Mouse (Mus musculus) heart, postnatal 0 days (tissue): ENCODE results near the gene Gm17332. TPM values are rescaled to one million over a fixed set of nuclear protein-coding genes. Genes with fewer than 3 reads are reported as not detected.
"Not testable (repeated sequence)": the region's sequence is repeated elsewhere in the genome, so short reads cannot be mapped to it uniquely, and the experiment has no call there.

Source experiments
- ATAC-seq: fragments of 200-750 bp; cut with Nextera tagmentation; 2 replicates; pipeline ENCODE4 v1.8.0; 2017; ENCODE audit warnings: low read depth, moderate number of reproducible peaks, moderate library complexity; ENCODE audit not compliant: insufficient read depth
- DNase-seq: peaks from one replicate; pipeline ENCODE4 v3.0.0-alpha.2; 2016; ENCODE audit warnings: low spot score
- H3K27ac ChIP-seq: fragments of 300-500 bp; sonication (generic); 2 replicates; pipeline ENCODE4 v1.5.1; 2014; ENCODE audit warnings: low read depth, mild to moderate bottlenecking
- H3K27me3 ChIP-seq: fragments of 300-500 bp; sonication (generic); 2 replicates; pipeline ENCODE4 v1.6.1; 2014; ENCODE audit warnings: low read length, mixed read lengths; ENCODE audit not compliant: control insufficient read depth, insufficient read depth
- H3K36me3 ChIP-seq: fragments of 300-500 bp; sonication (generic); replicated peaks from 2 replicates; pipeline ENCODE4 v1.6.1; 2014; ENCODE audit warnings: low read length, mixed read lengths; ENCODE audit not compliant: control insufficient read depth, insufficient read depth
- H3K4me1 ChIP-seq: fragments of 300-500 bp; sonication (generic); 2 replicates; pipeline ENCODE4 v1.6.1; 2014; ENCODE audit warnings: antibody characterized with exemption; ENCODE audit not compliant: control insufficient read depth, insufficient read depth
- H3K4me2 ChIP-seq: fragments of 300-500 bp; sonication (generic); 2 replicates; pipeline ENCODE4 v1.6.1; 2014; ENCODE audit warnings: low read depth, mild to moderate bottlenecking, low read length, moderate library complexity
- H3K4me3 ChIP-seq: fragments of 300-500 bp; sonication (generic); 2 replicates; pipeline ENCODE4 v1.5.1; 2014; ENCODE audit warnings: low read depth, low read length
- H3K9ac ChIP-seq: fragments of 300-500 bp; sonication (generic); replicated peaks from 2 replicates; pipeline ENCODE4 v1.6.1; 2014; ENCODE audit warnings: low read depth, low read length, mixed read lengths
- H3K9me3 ChIP-seq: fragments of 300-500 bp; sonication (generic); replicated peaks from 2 replicates; pipeline ENCODE4 v1.6.1; 2016; ENCODE audit warnings: low read length; ENCODE audit not compliant: control insufficient read depth
- CTCF ChIP-seq: IDR thresholded peaks from 2 replicates; pipeline ENCODE4 v1.5.1; 2016; ENCODE audit warnings: antibody characterized with exemption, control low read depth, low read depth
- EP300 ChIP-seq: IDR thresholded peaks from 2 replicates; pipeline ENCODE4 v1.6.1; 2016; ENCODE audit warnings: antibody characterized with exemption, low read depth
- WGBS: fragments of 180-500 bp; shearing (Covaris S2); extraction: QIAGEN DNeasy Blood & Tissue Kit; methylation state at CpG from one replicate; pipeline ENCODE4 v1.1.7; 2014; 5-methylcytosine and 5-hydroxymethylcytosine counted together
- polyA plus RNA-seq: library from polyadenylated mRNA; unstranded; fragments of >200 nt; fragmentation: Nextera tagmentation; extraction: Ambion mirVana; gene quantifications from 2 replicates; pipeline ENCODE4 v1.2.1, GENCODE M21; 2015
- total RNA-seq: library from RNA; depleted of rRNA; stranded (reverse); fragments of >200 nt; gene quantifications from 2 replicates; pipeline ENCODE4 v1.2.3, GENCODE M21; 2014; ENCODE audit warnings: low replicate concordance

Gene Gm17332
- total and polyA plus RNA-seq, 2 experiments from 2014 or later, result not detected

DNA sequence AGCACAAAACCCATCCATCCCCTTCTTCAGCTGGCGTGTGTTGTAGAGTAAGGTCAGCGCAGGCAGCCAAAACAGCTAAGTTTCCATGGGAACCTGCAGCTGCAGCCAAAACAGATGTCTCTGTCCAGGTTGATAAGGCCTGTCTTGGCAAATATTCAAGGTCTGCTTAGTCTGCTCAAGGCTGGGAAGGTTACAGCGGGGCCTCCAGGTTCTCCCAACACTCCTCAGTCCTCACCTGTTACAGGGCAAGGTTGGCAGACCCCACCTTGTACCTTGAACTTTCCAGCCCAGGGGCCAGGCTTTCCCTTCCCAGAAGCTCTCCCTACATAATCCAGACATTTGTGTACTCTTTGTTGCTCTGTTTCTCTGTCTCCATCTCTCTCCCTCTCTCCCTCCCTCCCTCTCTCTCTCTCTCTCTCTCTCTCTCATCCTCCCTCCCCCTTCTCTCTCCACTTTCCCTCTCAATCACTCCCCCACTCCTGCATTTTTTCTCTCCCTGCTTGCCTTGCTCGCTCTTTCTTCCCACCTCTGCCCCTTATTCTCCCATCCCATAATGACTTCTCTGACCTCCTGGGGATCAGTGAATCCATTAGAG lies 12.1 kb downstream of the Gm17332 start:
- Histone ChIP-seq H3K9ac (no peak overlapping the region), H3K9me3 (no peaks in the 10 kb centered on the region), H3K27me3 (no peaks in the 10 kb centered on the region), H3K27ac (no peak overlapping the region), H3K4me3 (peak overlapping the region; percentile 45), H3K4me2 (peak overlapping the region; percentile 66), H3K36me3 (no peaks in the 10 kb centered on the region), H3K4me1 (no peaks in the 10 kb centered on the region)
- ATAC-seq, result peak; percentile 72
- TF ChIP-seq CTCF (no peak), EP300 (no peak)
- peak; percentile 46 for DNase-seq
- 6% methylated on average over 4 of the region's 4 CpGs for WGBS

DNA sequence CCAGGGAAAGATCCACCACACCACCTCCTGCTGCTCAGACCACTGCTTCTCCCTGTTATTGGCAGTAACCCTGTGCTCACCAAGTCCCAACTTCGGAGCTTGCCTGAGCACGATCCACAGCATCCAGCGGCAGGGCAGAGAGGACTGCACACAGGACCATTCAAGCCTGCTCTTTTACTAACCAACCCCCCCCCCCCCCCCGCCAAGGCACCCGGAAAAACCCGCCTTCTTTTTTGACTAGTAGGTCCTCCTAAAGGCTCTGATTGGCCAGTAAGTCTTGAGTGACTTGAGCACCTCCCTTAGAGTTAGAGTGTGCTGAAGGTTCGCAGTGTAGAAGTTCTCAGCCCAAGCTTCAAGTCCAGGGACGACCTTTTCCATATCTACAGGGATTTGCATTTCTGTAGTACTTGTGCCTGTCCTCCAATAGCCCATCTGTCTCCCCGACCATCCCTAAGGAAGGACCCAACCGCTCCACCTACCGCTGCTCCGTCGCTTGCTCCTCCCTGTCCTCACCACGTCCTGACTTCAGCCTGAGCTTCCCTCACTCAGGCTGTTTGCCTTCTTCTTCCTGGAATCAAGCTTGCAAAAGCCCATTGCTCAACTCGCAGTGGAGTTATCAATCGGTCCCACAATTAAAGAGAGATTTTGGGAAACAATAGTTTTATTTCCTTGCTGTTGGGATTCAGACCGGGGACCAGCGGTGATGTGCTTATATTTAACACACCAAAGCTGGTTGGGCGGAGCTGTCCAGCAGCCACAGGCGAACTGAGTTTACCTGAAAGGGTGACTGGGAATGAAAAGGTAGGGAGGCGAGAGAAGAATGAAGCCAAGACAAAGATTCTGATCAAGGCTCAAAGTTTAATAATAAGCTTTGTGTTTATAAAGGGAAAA lies 12.9 kb downstream of the Gm17332 start:
- Histone ChIP-seq H3K27ac (0 out of 2 replicates have a peak overlapping the region, but pooled peaks have one; percentile 3), H3K4me2 (peak overlapping the region; percentile 66), H3K27me3 (no peaks in the 10 kb centered on the region), H3K9ac (no peak overlapping the region), H3K36me3 (no peaks in the 10 kb centered on the region), H3K4me3 (peak overlapping the region; percentile 45), H3K4me1 (no peaks in the 10 kb centered on the region), H3K9me3 (no peaks in the 10 kb centered on the region)
- TF ChIP-seq EP300 (no peak), CTCF (no peak)
- ATAC-seq, result peak; percentile 63
- peak; percentile 33 for DNase-seq
- 4% methylated on average over 21 of the region's 21 CpGs for WGBS

DNA sequence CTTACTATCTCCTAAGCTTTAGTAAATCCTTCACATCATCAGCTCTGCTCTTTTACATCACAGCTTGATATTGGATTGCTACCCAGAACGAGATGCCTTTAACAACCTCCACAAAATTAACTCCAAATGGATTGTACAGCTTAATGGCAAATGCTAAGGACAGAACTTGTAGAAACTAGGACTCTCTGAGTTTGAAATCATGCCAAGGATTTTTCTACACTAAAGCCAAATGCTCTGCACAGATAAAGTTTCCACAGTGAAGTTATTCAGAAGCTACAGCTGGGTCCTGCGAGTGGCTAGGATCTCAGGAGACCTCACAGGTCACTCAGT lies 13.5 kb downstream of the Gm17332 start:
- Histone ChIP-seq H3K4me3 (peak overlapping the region; percentile 45), H3K9me3 (no peaks in the 10 kb centered on the region), H3K36me3 (no peaks in the 10 kb centered on the region), H3K4me2 (peak overlapping the region; percentile 66), H3K27me3 (no peaks in the 10 kb centered on the region), H3K4me1 (no peaks in the 10 kb centered on the region), H3K9ac (no peak overlapping the region), H3K27ac (no peak overlapping the region)
- peak; percentile 10 for DNase-seq
- no peak for TF ChIP-seq CTCF
- no peak for TF ChIP-seq EP300
- ATAC-seq, result no peak
- 26% methylated on average over 2 of the region's 2 CpGs for WGBS

DNA sequence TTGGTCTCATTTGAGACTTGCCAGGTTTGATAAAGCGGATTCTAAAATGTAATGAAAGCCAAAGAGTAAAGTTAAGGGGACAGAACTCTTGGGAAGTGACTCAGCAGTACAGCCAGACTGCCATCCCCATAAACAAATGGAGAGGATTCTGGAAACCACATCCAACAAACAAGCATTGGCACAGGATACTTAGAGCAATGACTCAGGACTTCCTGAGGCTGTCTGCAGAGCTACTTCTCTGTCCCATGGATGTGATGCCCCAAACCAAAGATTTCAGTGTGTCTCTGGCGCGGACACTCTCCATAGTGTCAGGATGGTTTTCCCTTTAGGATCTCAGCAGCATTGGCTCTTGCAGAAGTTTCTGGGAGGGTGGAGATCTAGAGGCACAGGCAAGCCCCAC lies 25.2 kb downstream of the Gm17332 start:
- no peak for ATAC-seq
- no peaks in the 10 kb centered on the region for H3K4me1 ChIP-seq
- no peak for TF ChIP-seq CTCF
- TF ChIP-seq EP300, result no peak

DNA sequence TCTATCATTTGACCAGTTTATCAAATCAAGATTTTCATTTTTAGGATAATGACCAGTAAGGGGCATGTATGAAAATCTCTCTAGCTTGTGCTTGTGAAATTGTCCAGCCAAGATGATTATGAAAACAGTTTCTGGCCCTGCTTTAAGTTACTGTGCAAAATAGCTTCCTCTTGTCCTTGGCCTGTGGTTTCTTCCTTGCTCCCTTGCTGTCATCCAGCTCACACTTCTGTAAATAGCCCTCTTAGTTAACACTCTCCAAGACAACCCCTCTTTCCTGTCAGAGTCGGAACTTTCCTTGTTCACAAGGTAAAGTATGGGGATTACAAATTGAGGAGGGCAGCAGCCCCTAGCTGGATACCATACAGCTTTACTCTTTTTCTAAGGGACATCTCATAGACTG lies 43.9 kb downstream of the Gm17332 start:
- H3K4me1 ChIP-seq, H3K4me2 ChIP-seq, H3K9ac ChIP-seq, H3K4me3 ChIP-seq, DNase-seq, H3K27me3 ChIP-seq, ATAC-seq, H3K9me3 ChIP-seq, H3K27ac ChIP-seq, H3K36me3 ChIP-seq: not testable (repeated sequence)
- WGBS, result 13% methylated on average over 1 of the region's 1 CpGs

More for the DNA sequence above, 25.2 kb downstream of the Gm17332 start:
- Histone ChIP-seq H3K9me3 (no peaks in the 10 kb centered on the region), H3K27ac (no peak overlapping the region), H3K9ac (no peak overlapping the region), H3K36me3 (no peaks in the 10 kb centered on the region), H3K4me3 (no peak overlapping the region), H3K27me3 (no peaks in the 10 kb centered on the region), H3K4me2 (no peak overlapping the region)
- WGBS, result 77% methylated on average over 3 of the region's 3 CpGs
- DNase-seq, result no peak

DNA sequence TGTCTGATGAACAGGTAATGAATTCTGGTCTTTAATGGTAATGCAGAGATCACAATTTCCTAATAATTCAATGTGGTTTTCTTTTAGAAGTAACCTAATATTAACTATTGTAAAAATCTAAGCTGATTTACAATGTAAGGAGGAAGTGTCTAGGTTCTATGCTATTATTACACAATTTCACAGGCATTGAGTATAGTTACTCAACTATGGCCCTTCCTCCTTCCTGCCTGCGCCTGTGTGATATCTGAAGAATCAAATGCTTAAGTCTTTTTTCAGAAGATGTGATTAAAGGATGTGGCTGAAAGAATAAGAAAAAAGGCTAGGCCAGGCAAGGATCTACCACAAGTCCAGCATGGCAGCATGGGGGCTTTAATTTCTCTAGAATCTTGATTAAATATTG lies 47.4 kb downstream of the Gm17332 start:
- H3K27me3 ChIP-seq, H3K9ac ChIP-seq, H3K27ac ChIP-seq, ATAC-seq, H3K4me1 ChIP-seq, H3K9me3 ChIP-seq, DNase-seq, H3K4me2 ChIP-seq, H3K36me3 ChIP-seq, H3K4me3 ChIP-seq: not testable (repeated sequence)
- 92% methylated on average over 1 of the region's 1 CpGs for WGBS

DNA sequence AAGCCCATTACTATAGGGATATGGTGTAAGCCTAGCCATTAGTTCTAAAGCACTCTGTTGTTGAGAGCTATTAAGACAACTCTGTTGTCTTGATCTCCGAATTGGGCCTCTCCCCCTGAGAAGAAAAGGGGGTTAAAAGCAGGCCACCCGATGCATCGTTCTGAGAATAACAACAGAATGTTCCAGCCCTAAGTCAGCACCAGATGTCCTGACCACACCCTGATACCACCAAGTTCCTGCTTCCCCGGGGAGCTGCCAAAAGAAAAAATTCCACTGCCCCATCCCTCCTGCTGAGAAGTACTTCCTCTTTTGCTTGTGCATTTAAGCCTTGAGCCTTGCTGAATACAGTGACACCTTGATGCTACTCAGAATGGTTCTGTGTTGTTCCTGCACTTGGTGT lies 48.5 kb downstream of the Gm17332 start:
- ATAC-seq, H3K36me3 ChIP-seq, H3K9me3 ChIP-seq, DNase-seq, H3K27ac ChIP-seq, H3K4me2 ChIP-seq, H3K9ac ChIP-seq, H3K4me1 ChIP-seq, H3K27me3 ChIP-seq, H3K4me3 ChIP-seq: not testable (repeated sequence)
- 53% methylated on average over 4 of the region's 4 CpGs for WGBS
